Mouse (Mus musculus) megakaryocyte progenitor cell, adult 5-6 weeks (primary cell): ENCODE measurements around the gene Krtap11-1. TPM values are rescaled to one million over a fixed set of nuclear protein-coding genes. Genes with fewer than 3 reads are reported as not detected.

Experiments used
- ATAC-seq: replicated peaks from 2 replicates; pipeline ENCODE4 v1.8.0; 2016; ENCODE audit warnings: mild to moderate bottlenecking, moderate TSS enrichment, inconsistent platforms; ENCODE audit not compliant: poor library complexity
- total RNA-seq, 2 experiments: library from RNA; stranded (forward) in 1 of 2; stranded (reverse) in 1 of 2; fragments of 157-497, 149-512 nt in 1 of 2; fragments of 200-1000 nt in 1 of 2; gene quantifications; 2 replicates each; pipeline versions ENCODE4 v1.2.3 to v1.2.4; 2015 to 2017

Gene Krtap11-1
- total RNA-seq (2015) (not detected in 2 replicates), total RNA-seq (2017) (not detected in 2 replicates)

DNA sequence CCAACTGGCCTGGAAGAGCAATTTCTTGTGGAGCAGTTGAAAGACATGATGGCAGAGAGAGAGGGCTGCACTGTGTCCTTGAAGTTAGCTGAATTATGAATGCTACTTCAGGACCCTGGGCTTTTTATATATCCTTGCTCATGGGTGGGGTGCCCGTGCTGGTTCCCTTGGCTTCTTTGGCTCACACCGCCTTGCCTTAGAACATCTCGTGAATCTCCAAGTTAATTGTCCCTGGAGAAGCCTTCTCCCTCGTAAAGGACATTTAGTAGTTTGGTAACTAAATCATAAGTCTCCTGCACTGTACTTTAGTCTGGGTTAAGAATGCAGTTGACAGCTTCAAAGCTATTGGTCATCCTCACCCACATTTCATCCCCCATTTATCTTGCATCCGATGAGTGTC lies at the start of gene Krtap11-1:
TSS of gene Krtap11-1 (minus strand) at position 101 of the 400 bp plus-strand sequence.
- ATAC-seq = no peak

DNA sequence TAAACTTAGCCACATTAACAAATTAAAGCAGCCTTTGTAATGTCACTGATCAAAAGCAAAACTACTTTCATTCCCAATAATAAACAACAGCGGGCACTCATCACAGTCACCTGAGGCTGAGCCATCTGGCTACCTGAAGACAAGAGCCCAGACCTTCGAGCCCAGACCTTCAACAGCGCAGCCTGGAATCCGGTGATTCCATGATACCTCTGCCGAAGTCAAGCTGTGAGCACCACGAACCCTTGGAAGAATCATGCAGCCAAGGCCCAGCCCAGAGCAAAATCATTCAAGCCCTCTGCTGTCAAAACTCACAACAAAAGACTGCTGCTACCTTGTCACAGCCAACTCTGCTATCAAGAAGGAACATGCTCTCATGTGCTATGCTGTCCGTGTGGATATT lies 47.2 kb upstream of the Krtap11-1 start:
- ATAC-seq = no peak

- no peak for ATAC-seq
Observed at GRCm38 (mm10) chr16:89617251-89617650, 46.3 kb upstream of the Krtap11-1 start.

DNA sequence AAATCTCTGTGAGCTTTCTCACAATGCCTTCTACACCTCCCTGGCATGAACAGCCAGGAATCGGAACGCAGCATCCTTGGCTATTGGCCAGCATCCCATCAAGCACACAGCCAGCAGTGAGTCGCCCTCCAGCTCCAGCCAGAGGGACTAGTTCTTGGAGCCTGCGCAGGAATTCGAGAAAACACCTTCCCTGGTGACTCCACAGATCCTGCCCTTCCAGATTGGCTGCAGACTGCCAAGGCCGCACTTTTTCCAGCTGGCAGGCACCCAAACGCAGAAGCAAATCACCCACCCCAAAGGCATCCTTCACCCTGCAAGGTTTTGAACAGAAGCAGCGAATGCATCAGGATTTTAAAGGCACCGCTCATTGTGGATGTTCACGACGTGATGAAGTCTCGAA lies 42.7 kb upstream of the Krtap11-1 start:
- no peak for ATAC-seq

DNA sequence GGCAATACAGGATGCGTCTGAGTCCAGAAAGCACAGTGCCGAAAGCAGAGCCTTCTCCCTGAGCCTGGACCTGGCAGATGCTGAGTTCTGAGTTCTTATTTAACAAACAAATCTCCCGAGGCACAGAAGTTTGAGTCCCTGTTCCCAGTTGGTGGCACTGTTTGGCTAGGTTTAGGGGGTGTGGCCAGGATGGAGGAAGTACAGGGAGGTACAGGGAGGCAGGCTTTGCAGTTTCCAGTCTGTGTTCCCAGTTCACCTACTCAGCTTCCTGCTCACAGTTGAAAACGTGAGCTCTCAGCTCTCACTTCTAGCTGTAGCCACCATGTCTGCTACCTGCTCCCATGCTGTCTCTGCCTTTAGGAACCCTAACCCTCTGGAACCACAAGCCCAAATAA lies 37.8 kb upstream of the Krtap11-1 start:
- no peak for ATAC-seq

DNA sequence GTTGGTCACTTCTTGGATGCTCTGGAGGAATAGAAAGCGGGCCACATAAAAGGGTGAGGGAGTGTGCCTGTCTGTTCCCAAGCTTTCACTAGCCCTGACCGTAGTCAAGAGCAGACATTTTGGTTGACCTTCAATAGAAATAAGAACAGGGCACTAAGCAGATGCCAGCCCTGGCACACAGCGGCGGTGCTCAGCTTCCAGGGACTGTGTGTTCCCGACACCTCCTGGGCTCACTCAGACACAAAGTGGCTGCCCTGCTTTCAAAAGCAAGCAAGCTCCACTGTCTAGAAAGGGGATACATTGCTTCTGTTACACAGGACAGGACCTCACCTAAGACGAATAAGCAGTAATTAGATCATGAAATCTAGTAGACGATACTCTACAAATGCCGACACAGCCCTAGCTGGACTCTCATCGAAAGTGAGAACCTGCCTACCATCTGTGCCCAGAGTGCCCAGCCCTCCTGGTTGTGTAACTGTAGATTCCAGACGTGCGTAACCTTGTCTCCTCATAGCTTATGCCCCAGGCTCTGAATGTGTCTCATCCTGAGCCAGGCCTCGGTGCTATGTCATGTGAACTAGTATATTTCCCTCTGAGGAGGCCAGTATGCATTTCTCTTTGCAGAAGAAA lies 37.3 kb upstream of the Krtap11-1 start:
- ATAC-seq = no peak

DNA sequence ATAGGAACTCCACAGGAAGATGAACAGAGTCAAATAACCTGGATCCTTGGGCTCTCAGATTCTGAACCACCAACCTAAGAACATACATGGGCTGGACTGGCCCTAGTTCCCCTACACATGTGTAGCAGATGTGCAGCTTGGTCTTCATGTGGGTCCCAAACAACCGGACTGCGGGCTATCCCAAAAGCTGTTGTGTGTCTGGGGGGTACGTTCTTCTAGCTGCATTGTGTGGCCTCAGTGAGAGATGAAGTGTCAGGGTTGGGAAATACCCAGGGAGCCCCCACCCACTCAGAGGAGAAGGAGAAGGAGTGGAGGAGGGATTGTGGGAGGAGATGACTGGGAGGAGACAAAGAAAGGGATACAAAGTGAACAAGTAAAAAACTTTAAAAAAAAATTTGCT lies 36.0 kb upstream of the Krtap11-1 start:
- ATAC-seq = no peak

GRCm38 (mm10) chr16:89587209-89587608 lies 16.2 kb upstream of the Krtap11-1 start:
- ATAC-seq = no peak

DNA sequence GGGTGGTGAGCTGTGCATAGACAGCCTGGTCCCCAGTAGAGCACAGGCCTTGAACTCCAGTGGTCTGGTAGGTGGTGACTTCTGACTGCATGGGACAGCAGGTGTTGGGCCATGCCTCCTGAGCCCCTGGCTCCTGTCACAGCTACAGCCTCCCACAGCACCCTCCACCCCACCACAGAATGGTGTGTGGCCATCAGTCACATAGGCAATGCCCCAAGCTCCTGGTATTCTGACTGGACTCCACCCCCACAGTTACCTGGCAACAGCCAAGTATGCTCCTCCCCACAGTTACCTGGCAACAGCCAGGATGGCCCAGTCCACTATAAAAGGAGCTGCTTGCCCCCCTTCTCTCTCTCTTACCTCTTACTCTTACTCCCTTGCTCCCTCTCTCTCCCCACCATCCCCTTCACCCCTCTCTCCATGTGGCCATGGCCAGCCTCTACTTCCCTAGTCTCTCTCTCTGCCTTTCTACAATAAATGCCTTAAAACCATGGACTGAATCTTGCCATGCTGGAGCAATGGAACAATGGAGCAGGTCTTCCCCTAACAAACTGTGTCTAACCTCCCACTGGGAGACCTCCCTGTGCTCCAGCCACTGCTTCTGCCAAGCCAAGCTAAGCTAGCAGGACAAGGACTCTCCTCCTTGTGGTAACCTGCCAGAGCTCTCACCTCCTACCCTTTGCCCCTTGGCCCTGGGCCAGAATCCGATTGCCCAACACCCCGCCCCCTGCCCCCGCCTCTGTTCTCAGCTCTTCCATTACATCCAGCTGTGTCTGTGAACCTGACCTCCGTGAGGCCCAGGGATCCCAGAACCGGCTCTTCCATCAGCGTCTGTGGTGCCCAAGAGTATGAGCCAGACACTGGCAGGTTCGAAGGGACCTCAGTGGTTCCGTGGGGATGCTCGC lies 14.9 kb upstream of the Krtap11-1 start:
- ATAC-seq = no peak

GRCm38 (mm10) chr16:89581658-89582057 lies 10.7 kb upstream of the Krtap11-1 start:
- no peak for ATAC-seq

- ATAC-seq = no peak
Observed at GRCm38 (mm10) chr16:89570516-89570915, 467 bp downstream of the Krtap11-1 start.

- ATAC-seq = no peak
Observed at GRCm38 (mm10) chr16:89569136-89569535, 1.8 kb downstream of the Krtap11-1 start.

- ATAC-seq = no peak
Observed at GRCm38 (mm10) chr16:89568141-89568540, 2.8 kb downstream of the Krtap11-1 start.

- no peak for ATAC-seq
Observed at GRCm38 (mm10) chr16:89550298-89550697, 20.7 kb downstream of the Krtap11-1 start.

DNA sequence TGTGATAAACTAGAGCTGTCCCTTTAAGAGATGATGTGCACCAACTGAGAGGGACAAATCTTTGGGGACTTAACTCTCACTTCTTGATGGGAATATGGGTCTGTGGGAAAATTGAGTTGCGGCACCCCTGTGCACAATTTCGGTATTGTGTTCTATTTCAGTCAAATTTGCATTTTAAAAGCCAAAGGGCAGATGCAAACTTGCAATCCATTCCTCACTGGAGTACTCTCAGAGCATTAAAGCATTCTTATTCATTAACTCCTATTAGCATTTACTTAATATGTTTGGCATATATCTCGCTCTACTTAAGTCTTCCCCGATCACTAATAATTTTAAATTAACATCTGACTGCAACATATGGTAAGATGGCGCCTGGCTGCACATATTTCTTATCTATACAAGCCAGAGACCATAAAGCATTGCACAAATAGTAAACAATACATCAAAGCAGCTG lies 32.9 kb downstream of the Krtap11-1 start:
- ATAC-seq = no peak

DNA sequence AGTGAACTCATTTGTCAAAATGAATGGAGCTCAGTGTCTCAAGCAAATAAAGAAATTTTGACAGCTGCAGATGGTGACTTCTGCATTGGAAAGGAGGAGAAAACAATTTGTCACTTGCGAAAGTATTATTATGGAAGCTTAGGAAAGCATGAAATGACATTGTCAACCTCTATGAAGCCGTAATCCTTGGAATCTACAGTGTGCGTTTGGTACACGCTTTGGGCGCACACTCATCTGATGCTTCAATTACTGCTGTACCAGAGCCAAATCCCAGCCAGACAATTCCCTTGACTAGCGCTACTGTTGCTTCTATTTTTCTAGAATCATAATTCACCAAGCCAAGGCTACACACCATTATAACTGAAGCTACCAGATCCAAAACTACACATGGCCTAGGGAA lies 33.6 kb downstream of the Krtap11-1 start:
- no peak for ATAC-seq

DNA sequence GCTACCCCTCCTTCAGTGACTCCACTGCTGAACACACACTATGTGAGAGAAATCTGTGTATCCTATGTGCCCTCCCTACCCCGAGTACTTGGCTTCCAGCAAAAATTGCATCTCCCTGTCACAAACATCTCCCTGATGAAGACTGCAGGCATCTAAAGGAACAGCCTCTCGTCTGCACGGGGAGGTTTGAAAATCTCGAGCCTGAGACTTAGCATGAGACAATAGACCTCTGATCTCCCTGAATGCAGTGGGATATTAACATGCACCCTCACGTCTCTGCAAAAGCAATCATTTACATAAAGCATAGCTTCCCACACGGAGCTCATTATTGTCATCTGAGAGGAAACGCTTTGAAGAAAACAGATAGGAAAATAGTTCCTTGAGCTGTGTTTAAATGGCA lies 40.4 kb downstream of the Krtap11-1 start:
- ATAC-seq = no peak

- ATAC-seq = no peak
Observed at GRCm38 (mm10) chr16:89529846-89530245, 41.1 kb downstream of the Krtap11-1 start.

- ATAC-seq = no peak
Observed at GRCm38 (mm10) chr16:89528380-89528779, 42.6 kb downstream of the Krtap11-1 start.

DNA sequence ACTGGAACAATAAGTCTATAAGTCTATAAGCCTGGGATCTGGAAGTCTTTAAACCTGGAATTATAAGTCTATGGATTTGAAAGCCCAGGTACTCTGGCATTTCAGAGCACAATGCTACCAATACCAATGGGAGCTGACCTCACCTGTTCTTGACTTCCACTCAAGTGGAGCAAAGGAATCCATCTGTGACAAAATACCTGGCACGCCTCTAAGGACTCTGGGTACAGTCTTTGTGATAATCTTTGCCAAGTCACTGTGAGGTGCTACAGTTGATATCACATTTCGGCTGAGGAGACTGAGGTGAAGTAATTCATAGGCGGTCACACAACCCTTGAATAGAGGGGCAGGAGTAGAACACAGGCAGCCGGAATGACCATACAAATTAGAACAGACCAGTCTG lies 50.0 kb downstream of the Krtap11-1 start:
- ATAC-seq = no peak

DNA sequence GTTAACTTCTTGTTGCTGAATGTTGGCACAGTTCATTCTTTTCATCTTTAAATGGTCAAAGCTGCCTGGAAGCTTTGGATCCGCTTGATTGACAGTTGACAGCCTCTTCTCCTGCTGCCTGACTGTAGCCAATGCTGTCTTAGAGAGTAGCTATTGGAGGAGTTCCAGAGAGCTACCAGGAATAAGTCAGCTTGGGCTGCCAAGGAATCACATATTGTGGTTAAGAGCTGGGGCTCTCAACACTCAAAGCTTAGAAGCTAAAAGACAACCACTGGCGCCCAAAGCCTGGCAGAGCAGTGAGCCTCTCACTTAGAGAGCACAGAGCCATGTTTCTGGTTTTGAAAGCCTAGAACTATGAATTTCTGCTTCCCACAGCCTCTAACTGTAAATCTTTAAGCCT lies 50.4 kb downstream of the Krtap11-1 start:
- ATAC-seq = no peak
